Mouse (Mus musculus) liver, postnatal 0 days (tissue): ENCODE results near the gene Wdr70. TPM values are rescaled to one million over a fixed set of nuclear protein-coding genes. Genes with fewer than 3 reads are reported as not detected.

Experiments
- ATAC-seq: fragments of 200-750 bp; cut with Nextera tagmentation; 2 replicates; pipeline ENCODE4 v1.8.0; 2017; ENCODE audit warnings: mild to moderate bottlenecking, moderate library complexity
- DNase-seq: peaks from one replicate; pipeline ENCODE4 v3.0.0-alpha.2; 2016
- H3K27ac ChIP-seq: fragments of 300-500 bp; sonication (generic); 2 replicates; pipeline ENCODE4 v1.5.1; 2014; ENCODE audit warnings: antibody characterized with exemption, moderate library complexity, mild to moderate bottlenecking, low read depth
- H3K27me3 ChIP-seq: fragments of 300-500 bp; sonication (generic); 2 replicates; pipeline ENCODE4 v1.6.1; 2014; ENCODE audit warnings: low read length, control low read depth, mixed read lengths; ENCODE audit not compliant: insufficient read depth
- H3K36me3 ChIP-seq: fragments of 300-500 bp; sonication (generic); replicated peaks from 2 replicates; pipeline ENCODE4 v1.6.1; 2014; ENCODE audit warnings: mild to moderate bottlenecking, control low read depth, low read length, moderate library complexity, mixed read lengths; ENCODE audit not compliant: insufficient read depth
- H3K4me1 ChIP-seq: fragments of 300-500 bp; sonication (generic); 2 replicates; pipeline ENCODE4 v1.6.1; 2014; ENCODE audit warnings: antibody characterized with exemption, mild to moderate bottlenecking, control low read depth; ENCODE audit not compliant: insufficient read depth
- H3K4me2 ChIP-seq: fragments of 300-500 bp; sonication (generic); 2 replicates; pipeline ENCODE4 v1.6.1; 2014; ENCODE audit warnings: low read depth, mild to moderate bottlenecking, low read length, moderate library complexity, mixed read lengths
- H3K4me3 ChIP-seq: fragments of 300-500 bp; sonication (generic); 2 replicates; pipeline ENCODE4 v1.5.1; 2014; ENCODE audit warnings: low read depth, low read length
- H3K9ac ChIP-seq: fragments of 300-500 bp; sonication (generic); replicated peaks from 2 replicates; pipeline ENCODE4 v1.6.1; 2014; ENCODE audit warnings: mild to moderate bottlenecking, moderate library complexity
- H3K9me3 ChIP-seq: fragments of 300-500 bp; sonication (generic); 2 replicates; pipeline ENCODE4 v1.6.1; 2016; ENCODE audit warnings: mild to moderate bottlenecking, control low read depth, low read length, mixed read lengths
- CTCF ChIP-seq: sonication (generic); IDR thresholded peaks from 2 replicates; pipeline ENCODE4 v1.5.1; 2016; ENCODE audit warnings: antibody characterized with exemption, low read depth
- EP300 ChIP-seq: IDR thresholded peaks from 2 replicates; pipeline ENCODE4 v1.6.1; 2016; ENCODE audit warnings: antibody characterized with exemption, low read depth, mild to moderate bottlenecking
- WGBS: fragments of 180-500 bp; shearing (Covaris S2); extraction: QIAGEN DNeasy Blood & Tissue Kit; methylation state at CpG from one replicate; pipeline ENCODE4 v1.1.7; 2014; ENCODE audit not compliant: insufficient replicate concordance; 5-methylcytosine and 5-hydroxymethylcytosine counted together
- polyA plus RNA-seq: library from polyadenylated mRNA; unstranded; fragments of >200 nt; fragmentation: Nextera tagmentation; extraction: Ambion mirVana; gene quantifications from 2 replicates; pipeline ENCODE4 v1.2.1, GENCODE M21; 2015

Gene Wdr70
- polyA plus RNA-seq, 1 experiment from 2014 or later: 15.5 TPM

- H3K4me3 ChIP-seq: no peak overlapping the region
- no peak overlapping the region for H3K4me2 ChIP-seq
- no peaks in the 10 kb centered on the region for H3K9me3 ChIP-seq
- no peaks in the 10 kb centered on the region for H3K4me1 ChIP-seq
- WGBS: 87% methylated on average over 11 of the region's 11 CpGs
- H3K36me3 ChIP-seq: peaks cover 8% of the 10 kb centered on the region
- TF ChIP-seq EP300: no peak
- no peak for TF ChIP-seq CTCF
- no peak for DNase-seq
- no peak overlapping the region for H3K9ac ChIP-seq
- no peak for ATAC-seq
- H3K27me3 ChIP-seq: no peaks in the 10 kb centered on the region
- H3K27ac ChIP-seq: no peak overlapping the region
These were observed 214.8 kb downstream of the Wdr70 start for GRCm38 (mm10) chr15:7884181-7884580.

- no peak overlapping the region for H3K4me3 ChIP-seq
- no peaks in the 10 kb centered on the region for H3K9me3 ChIP-seq
- H3K9ac ChIP-seq: no peak overlapping the region
- 89% methylated on average over 7 of the region's 7 CpGs for WGBS
- no peaks in the 10 kb centered on the region for H3K4me1 ChIP-seq
- H3K27ac ChIP-seq: no peak overlapping the region
- no peak overlapping the region for H3K4me2 ChIP-seq
- no peak for TF ChIP-seq EP300
- TF ChIP-seq CTCF: no peak
- H3K27me3 ChIP-seq: no peaks in the 10 kb centered on the region
- DNase-seq: no peak
- ATAC-seq: no peak
- H3K36me3 ChIP-seq: peaks cover 8% of the 10 kb centered on the region
These were observed 219.1 kb downstream of the Wdr70 start for GRCm38 (mm10) chr15:7879956-7880355.

GRCm38 (mm10) chr15:7878861-7879260 lies 220.1 kb downstream of the Wdr70 start:
- Histone ChIP-seq H3K4me1 (no peaks in the 10 kb centered on the region), H3K36me3 (peaks cover 4% of the 10 kb centered on the region; the same call in 1 of the 2 replicates), H3K4me3 (no peak overlapping the region), H3K4me2 (no peak overlapping the region), H3K9me3 (no peaks in the 10 kb centered on the region), H3K9ac (no peak overlapping the region), H3K27me3 (no peaks in the 10 kb centered on the region), H3K27ac (no peak overlapping the region)
- DNase-seq (no peak), ATAC-seq (no peak)
- WGBS: 88% methylated on average over 10 of the region's 10 CpGs
- TF ChIP-seq EP300: no peak
- no peak for TF ChIP-seq CTCF

GRCm38 (mm10) chr15:7877560-7878467 lies 221.2 kb downstream of the Wdr70 start:
- H3K9ac ChIP-seq: no peak overlapping the region
- WGBS: 78% methylated on average over 22 of the region's 22 CpGs
- no peak overlapping the region for H3K27ac ChIP-seq
- H3K4me3 ChIP-seq: no peak overlapping the region
- no peaks in the 10 kb centered on the region for H3K9me3 ChIP-seq
- H3K4me2 ChIP-seq: no peak overlapping the region
- DNase-seq: no peak
- no peaks in the 10 kb centered on the region for H3K4me1 ChIP-seq
- no peaks in the 10 kb centered on the region; the same call in 1 of the 2 replicates for H3K36me3 ChIP-seq
- TF ChIP-seq CTCF (no peak), EP300 (no peak)
- ATAC-seq: peak; percentile 27
- no peaks in the 10 kb centered on the region for H3K27me3 ChIP-seq

- no peak overlapping the region for H3K9ac ChIP-seq
- no peak for DNase-seq
- no peaks in the 10 kb centered on the region for H3K27me3 ChIP-seq
- TF ChIP-seq CTCF (no peak), EP300 (no peak)
- H3K4me1 ChIP-seq: no peaks in the 10 kb centered on the region
- no peaks in the 10 kb centered on the region; the same call in 1 of the 2 replicates for H3K36me3 ChIP-seq
- H3K4me2 ChIP-seq: no peak overlapping the region
- 71% methylated on average over 6 of the region's 6 CpGs for WGBS
- H3K9me3 ChIP-seq: no peaks in the 10 kb centered on the region
- no peak overlapping the region for H3K4me3 ChIP-seq
- no peak overlapping the region for H3K27ac ChIP-seq
- ATAC-seq: no peak
These were observed 223.1 kb downstream of the Wdr70 start for GRCm38 (mm10) chr15:7875879-7876278.

- H3K27ac ChIP-seq: no peak overlapping the region
- H3K4me2 ChIP-seq: no peak overlapping the region
- WGBS: 63% methylated on average over 5 of the region's 5 CpGs
- H3K4me1 ChIP-seq: no peaks in the 10 kb centered on the region
- no peaks in the 10 kb centered on the region for H3K36me3 ChIP-seq
- ATAC-seq (no peak), DNase-seq (no peak)
- H3K9ac ChIP-seq: no peak overlapping the region
- no peak overlapping the region for H3K4me3 ChIP-seq
- no peaks in the 10 kb centered on the region for H3K9me3 ChIP-seq
- H3K27me3 ChIP-seq: no peaks in the 10 kb centered on the region
- TF ChIP-seq EP300 (no peak), CTCF (no peak)
These were observed 226.5 kb downstream of the Wdr70 start for GRCm38 (mm10) chr15:7872473-7872872.
